Mouse (Mus musculus) layer of hippocampus, postnatal 36 days (tissue): ENCODE data around the gene Scg5. TPM values are rescaled to one million over a fixed set of nuclear protein-coding genes. Genes with fewer than 3 reads are reported as not detected.
A peak's percentile ranks its signal among the peaks of the same experiment; 100 is the strongest.

ENCODE experiments used
- DNase-seq, 2 experiments: peaks; one replicate each; pipeline ENCODE4 v3.0.0; 2022
- total RNA-seq, 2 experiments: library from RNA; stranded (reverse); gene quantifications; 2 replicates each; pipeline ENCODE4 v1.2.3; 2021

The Scg5 gene
- total RNA-seq, 2 experiments from 2014 or later: 356 to 425 TPM

GRCm38 (mm10) chr2:113805765-113806164, 23.2 kb downstream of the Scg5 start:
- no peak for DNase-seq

GRCm38 (mm10) chr2:113803753-113804152, 25.2 kb downstream of the Scg5 start:
- no peak for DNase-seq

- no peak for DNase-seq
Measured at GRCm38 (mm10) chr2:113800846-113801245, 28.1 kb downstream of the Scg5 start.

GRCm38 (mm10) chr2:113798605-113799004, 30.3 kb downstream of the Scg5 start:
- DNase-seq: no peak

- no peak for DNase-seq
Measured at GRCm38 (mm10) chr2:113795186-113795585, 33.7 kb downstream of the Scg5 start.

GRCm38 (mm10) chr2:113793521-113793920, 35.4 kb downstream of the Scg5 start:
- no peak for DNase-seq

GRCm38 (mm10) chr2:113788821-113789387, 40.0 kb downstream of the Scg5 start:
- DNase-seq: no peak

GRCm38 (mm10) chr2:113787882-113788281, 41.0 kb downstream of the Scg5 start:
- DNase-seq: no peak

GRCm38 (mm10) chr2:113784851-113785250, 44.1 kb downstream of the Scg5 start:
- no peak for DNase-seq

- DNase-seq: no peak
Measured at GRCm38 (mm10) chr2:113781521-113781920, 47.4 kb downstream of the Scg5 start.

- no peak for DNase-seq
Measured at GRCm38 (mm10) chr2:113781107-113781506, 47.8 kb downstream of the Scg5 start.

GRCm38 (mm10) chr2:113779336-113779735, 49.6 kb downstream of the Scg5 start:
- DNase-seq: peak in 1 of 2 experiments; percentile 24

GRCm38 (mm10) chr2:113778036-113778435, 50.9 kb downstream of the Scg5 start:
- DNase-seq: no peak

GRCm38 (mm10) chr2:113776297-113776696, 52.6 kb downstream of the Scg5 start:
- no peak for DNase-seq

- DNase-seq: no peak
Measured at GRCm38 (mm10) chr2:113774150-113774805, 54.6 kb downstream of the Scg5 start.

GRCm38 (mm10) chr2:113768541-113769303, 60.2 kb downstream of the Scg5 start:
- no peak for DNase-seq

- no peak for DNase-seq
Measured at GRCm38 (mm10) chr2:113765885-113766284, 63.0 kb downstream of the Scg5 start.

GRCm38 (mm10) chr2:113764968-113765367, 64.0 kb downstream of the Scg5 start:
- no peak for DNase-seq

- DNase-seq: no peak
Measured at GRCm38 (mm10) chr2:113758311-113759161, 70.4 kb downstream of the Scg5 start, which contains the start of gene Grem1. Gene Grem1 (minus strand): TSS chr2:113758646.

- DNase-seq: peak; percentile 31 to 45
Measured at GRCm38 (mm10) chr2:113757525-113758310, 71.2 kb downstream of the Scg5 start.

GRCm38 (mm10) chr2:113756924-113757524, 71.9 kb downstream of the Scg5 start:
- no peak for DNase-seq
